Mouse (Mus musculus): ENCODE measurements around the gene Primpol. TPM values are rescaled to one million over a fixed set of nuclear protein-coding genes. Genes with fewer than 3 reads are reported as not detected.

The Primpol gene
- polyA plus RNA-seq, 1 experiment from 2014 or later = 9.6 TPM

- WGBS = 21% methylated on average over 4 of the region's 4 CpGs
- ATAC-seq (replicated peaks; ENCODE audit: low FRiP score, low read depth) (no peak), DNase-seq (ENCODE audit: low spot score) (no peak)
- H3K27me3 ChIP-seq (ENCODE audit: insufficient read depth, low read length) = no peaks in the 10 kb centered on the region
- no peak overlapping the region for H3K9ac ChIP-seq (ENCODE audit: low read depth, low read length)
- H3K4me1 ChIP-seq (replicated peaks; ENCODE audit: insufficient read depth, low read length) = peaks cover 6% of the 10 kb centered on the region; the same call in 1 of the 2 replicates
- H3K4me2 ChIP-seq (ENCODE audit: low read length) = no peak overlapping the region
- TF ChIP-seq CTCF (IDR thresholded peaks at IDR 0.05; ENCODE audit: low read depth) = no peak
- no peaks in the 10 kb centered on the region for H3K9me3 ChIP-seq (replicated peaks; ENCODE audit: low read length)
- H3K36me3 ChIP-seq (ENCODE audit: insufficient read depth, low read length) = peaks cover 8% of the 10 kb centered on the region; the same call in 1 of the 2 replicates
- H3K27ac ChIP-seq = no peak overlapping the region
- H3K4me3 ChIP-seq (replicated peaks; ENCODE audit: low read depth, low read length) = no peak overlapping the region
Observed at GRCm38 (mm10) chr8:46530541-46530940, 86.5 kb downstream of the Primpol start.

GRCm38 (mm10) chr8:46529508-46529907 lies 87.5 kb downstream of the Primpol start:
- WGBS = 43% methylated on average over 4 of the region's 4 CpGs
- DNase-seq (ENCODE audit: low spot score) = no peak

GRCm38 (mm10) chr8:46526821-46527220 lies 90.2 kb downstream of the Primpol start:
- H3K36me3 ChIP-seq (ENCODE audit: insufficient read depth, low read length) = 0 out of 2 replicates have a peak, but pooled peaks cover 2% of the 10 kb centered on the region
- no peak overlapping the region for H3K9ac ChIP-seq (ENCODE audit: low read depth, low read length)
- no peak overlapping the region for H3K4me3 ChIP-seq (replicated peaks; ENCODE audit: low read depth, low read length)
- 46% methylated on average over 10 of the region's 10 CpGs for WGBS
- H3K4me2 ChIP-seq (ENCODE audit: low read length) = no peak overlapping the region
- H3K4me1 ChIP-seq (replicated peaks; ENCODE audit: insufficient read depth, low read length) = peaks cover 6% of the 10 kb centered on the region; the same call in 1 of the 2 replicates
- no peak overlapping the region for H3K27ac ChIP-seq
- no peaks in the 10 kb centered on the region for H3K27me3 ChIP-seq (ENCODE audit: insufficient read depth, low read length)
- no peak for TF ChIP-seq CTCF (IDR thresholded peaks at IDR 0.05; ENCODE audit: low read depth)
- ATAC-seq (replicated peaks; ENCODE audit: low FRiP score, low read depth) (peak; percentile 58), DNase-seq (ENCODE audit: low spot score) (peak; percentile 31)
- H3K9me3 ChIP-seq (replicated peaks; ENCODE audit: low read length) = no peaks in the 10 kb centered on the region

More at GRCm38 (mm10) chr8:46529508-46529907, 87.5 kb downstream of the Primpol start:
- no peak for TF ChIP-seq CTCF (IDR thresholded peaks at IDR 0.05; ENCODE audit: low read depth)
- no peaks in the 10 kb centered on the region for H3K27me3 ChIP-seq (ENCODE audit: insufficient read depth, low read length)
- H3K4me3 ChIP-seq (replicated peaks; ENCODE audit: low read depth, low read length) = no peak overlapping the region
- no peak overlapping the region for H3K9ac ChIP-seq (ENCODE audit: low read depth, low read length)
- ATAC-seq (replicated peaks; ENCODE audit: low FRiP score, low read depth) = peak; percentile 78
- no peak overlapping the region for H3K27ac ChIP-seq
- no peak overlapping the region for H3K4me2 ChIP-seq (ENCODE audit: low read length)
- peaks cover 5% of the 10 kb centered on the region; the same call in 1 of the 2 replicates for H3K36me3 ChIP-seq (ENCODE audit: insufficient read depth, low read length)
- H3K4me1 ChIP-seq (replicated peaks; ENCODE audit: insufficient read depth, low read length) = peaks cover 6% of the 10 kb centered on the region; the same call in 1 of the 2 replicates
- no peaks in the 10 kb centered on the region for H3K9me3 ChIP-seq (replicated peaks; ENCODE audit: low read length)

- WGBS = 80% methylated on average over 8 of the region's 8 CpGs
- no peak for ATAC-seq (replicated peaks; ENCODE audit: low FRiP score, low read depth)
Observed at GRCm38 (mm10) chr8:46526098-46526497, 90.9 kb downstream of the Primpol start.

More at GRCm38 (mm10) chr8:46526098-46526497, 90.9 kb downstream of the Primpol start:
- no peak for TF ChIP-seq CTCF (IDR thresholded peaks at IDR 0.05; ENCODE audit: low read depth)
- peaks cover 6% of the 10 kb centered on the region; the same call in 1 of the 2 replicates for H3K4me1 ChIP-seq (replicated peaks; ENCODE audit: insufficient read depth, low read length)
- H3K4me2 ChIP-seq (ENCODE audit: low read length) = no peak overlapping the region
- no peak for DNase-seq (ENCODE audit: low spot score)
- no peak overlapping the region for H3K4me3 ChIP-seq (replicated peaks; ENCODE audit: low read depth, low read length)
- H3K9me3 ChIP-seq (replicated peaks; ENCODE audit: low read length) = no peaks in the 10 kb centered on the region
- H3K36me3 ChIP-seq (ENCODE audit: insufficient read depth, low read length) = 0 out of 2 replicates have a peak, but pooled peaks cover 5% of the 10 kb centered on the region
- H3K27me3 ChIP-seq (ENCODE audit: insufficient read depth, low read length) = no peaks in the 10 kb centered on the region
- H3K27ac ChIP-seq = no peak overlapping the region
- no peak overlapping the region for H3K9ac ChIP-seq (ENCODE audit: low read depth, low read length)

Other genes with a start within 250 kb of the Primpol start
- 47.0 and 49.7 TPM in 2 replicates for gene Acsl1, start 146.2 kb downstream of the Primpol start, polyA plus RNA-seq (2015; fragmentation: Nextera tagmentation; extraction: Ambion mirVana)
- gene Cenpu, start 65.2 kb downstream of the Primpol start, polyA plus RNA-seq (2015; fragmentation: Nextera tagmentation; extraction: Ambion mirVana) = 9.7 and 11.9 TPM in 2 replicates
- 53.5 and 62.5 TPM in 2 replicates for gene Casp3, start 79 bp upstream of the Primpol start, polyA plus RNA-seq (2015; fragmentation: Nextera tagmentation; extraction: Ambion mirVana)
- gene Irf2, start 122.5 kb upstream of the Primpol start, polyA plus RNA-seq (2015; fragmentation: Nextera tagmentation; extraction: Ambion mirVana) = 28.1 and 30.6 TPM in 2 replicates

Measured in kidney, postnatal 0 days (tissue).